Mouse (Mus musculus) kidney, adult 8-10 months (tissue): ENCODE data around the gene Insl5.

ENCODE experiments used
- DNase-seq, 2 experiments: peaks; one replicate each; pipeline ENCODE4 v3.0.0; 2022

Insl5 gene

DNA sequence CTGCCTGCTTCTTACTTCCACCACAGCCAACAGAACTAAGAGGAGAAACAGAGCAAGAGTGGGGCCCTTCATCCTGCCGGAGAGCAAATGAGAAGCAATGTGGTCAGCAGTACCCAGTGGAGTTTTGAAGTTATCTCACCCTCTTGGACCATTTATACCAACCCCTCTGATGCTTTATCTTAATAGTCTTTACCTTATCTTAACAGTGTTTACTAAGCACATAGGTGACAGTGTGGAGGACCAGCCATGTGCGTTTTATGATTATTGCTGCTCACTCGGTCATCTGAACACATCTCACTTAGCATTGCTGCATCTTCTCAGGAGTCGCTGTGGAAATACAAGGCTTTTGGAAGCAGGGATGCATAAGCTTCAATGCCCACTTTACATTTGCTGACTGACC, at the start of gene Insl5:
Gene Insl5 (minus strand): TSS at position 222 of the 400 bp plus-strand sequence.
- DNase-seq, result no peak

DNA sequence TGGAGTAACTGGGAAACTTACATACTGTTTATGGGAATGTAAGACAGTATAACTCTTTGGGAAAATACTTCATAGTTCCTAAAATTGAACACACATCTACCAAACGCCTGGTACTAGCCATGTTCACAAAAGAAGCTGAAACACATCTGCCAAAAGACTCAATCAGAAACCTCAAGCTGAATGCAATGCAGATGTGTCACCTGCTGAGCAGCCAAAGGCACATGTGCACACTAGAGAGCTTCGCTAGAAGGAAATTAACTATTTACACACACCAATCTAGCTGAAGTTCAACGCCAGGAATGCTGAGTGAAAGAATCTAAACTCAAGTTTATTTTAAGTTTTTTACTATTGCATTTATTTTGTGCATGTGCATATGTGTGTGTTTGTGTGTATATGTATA, 44.0 kb upstream of the Insl5 start:
- no peak for DNase-seq

DNA sequence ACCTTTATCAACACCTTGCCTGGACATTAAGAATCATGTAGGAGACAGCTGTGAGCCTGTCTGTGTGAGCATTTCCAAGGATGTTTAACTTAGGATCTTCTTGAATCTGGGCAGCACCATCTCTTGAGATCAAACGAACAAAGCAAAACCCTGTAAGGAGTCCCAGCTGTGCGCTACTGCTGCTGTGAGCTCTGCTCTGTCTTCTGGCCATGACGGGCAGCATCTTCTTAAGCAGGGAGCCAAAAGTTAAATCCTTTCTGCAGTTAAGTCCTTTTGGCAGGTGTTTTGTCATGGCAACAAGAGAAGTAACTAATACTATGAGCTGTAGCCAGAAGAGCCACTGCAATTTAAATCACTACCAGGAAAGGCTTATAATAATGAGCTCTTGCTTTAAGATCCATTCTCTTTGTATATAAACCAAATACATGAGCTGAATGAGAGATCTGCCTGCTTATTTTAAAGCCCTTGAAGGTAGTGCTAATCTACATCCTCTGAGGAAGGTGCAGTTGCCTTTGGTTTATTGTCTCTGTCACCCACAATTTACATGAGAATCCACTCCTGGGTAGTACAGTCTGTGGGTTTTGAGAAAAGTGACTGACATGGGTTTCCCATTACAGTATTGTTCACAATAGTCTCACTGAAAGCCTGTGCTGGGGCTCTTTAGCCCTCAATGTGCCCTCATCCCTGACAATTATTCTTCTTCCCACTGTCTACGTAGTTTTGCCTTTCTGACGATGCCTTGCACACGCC, 41.4 kb upstream of the Insl5 start:
- DNase-seq, result no peak

DNA sequence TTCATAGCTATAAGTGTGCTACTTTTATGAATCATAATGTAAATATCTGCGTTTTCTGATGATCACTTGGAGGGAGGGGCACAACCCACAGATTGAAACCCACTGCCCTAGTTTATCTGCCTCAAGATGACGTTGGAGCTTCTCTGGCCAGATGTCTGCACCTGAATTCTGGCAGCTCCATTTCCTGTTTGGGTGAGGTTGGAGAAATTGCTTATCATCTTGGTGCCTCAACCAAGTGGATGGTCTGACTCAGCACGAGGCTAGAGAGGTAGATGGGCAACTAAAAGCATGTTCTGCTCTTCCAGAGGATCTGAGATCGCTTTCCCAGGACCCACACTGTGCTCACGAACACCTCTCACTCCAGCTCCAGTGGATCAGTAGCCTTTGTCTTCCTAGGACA, 38.3 kb upstream of the Insl5 start:
- DNase-seq, result no peak

DNA sequence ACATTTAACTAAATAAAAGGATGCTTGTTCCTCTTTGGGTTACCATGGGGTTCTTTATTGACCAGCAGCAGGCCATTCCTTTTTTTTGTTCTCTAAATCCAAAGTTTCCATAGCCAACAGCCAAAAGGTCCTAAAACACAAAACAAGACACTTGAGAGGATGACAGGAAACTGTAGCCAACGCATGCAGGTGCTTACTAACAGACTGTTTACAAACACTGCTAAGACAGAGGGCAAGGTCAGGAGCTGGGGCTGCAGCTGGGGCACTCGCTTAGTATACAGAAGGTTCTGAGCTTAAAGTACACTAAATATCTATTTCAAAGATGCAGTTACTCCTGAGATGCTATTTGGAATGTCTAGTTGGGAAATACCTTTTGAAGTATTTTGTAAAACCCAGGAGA, 37.8 kb upstream of the Insl5 start:
- DNase-seq, result no peak

DNA sequence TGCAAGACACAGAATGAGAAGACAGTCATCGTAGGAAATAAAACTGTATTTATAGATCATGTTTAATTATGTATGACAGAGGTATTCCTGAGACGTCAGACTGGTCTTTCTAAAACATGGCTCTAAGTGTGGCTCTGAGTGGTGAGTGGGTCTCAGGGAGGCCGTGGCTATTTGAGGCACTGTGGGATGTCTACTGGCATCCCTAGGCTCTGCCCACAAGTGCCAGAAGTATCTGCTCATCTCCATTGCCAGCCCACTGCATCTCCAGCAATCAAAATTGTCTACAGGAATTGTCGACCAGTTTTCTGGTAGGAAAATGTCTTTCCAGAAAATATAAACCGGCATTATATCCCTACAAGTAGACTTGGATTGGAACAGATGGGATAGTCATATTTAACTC, 30.3 kb upstream of the Insl5 start:
- no peak for DNase-seq

DNA sequence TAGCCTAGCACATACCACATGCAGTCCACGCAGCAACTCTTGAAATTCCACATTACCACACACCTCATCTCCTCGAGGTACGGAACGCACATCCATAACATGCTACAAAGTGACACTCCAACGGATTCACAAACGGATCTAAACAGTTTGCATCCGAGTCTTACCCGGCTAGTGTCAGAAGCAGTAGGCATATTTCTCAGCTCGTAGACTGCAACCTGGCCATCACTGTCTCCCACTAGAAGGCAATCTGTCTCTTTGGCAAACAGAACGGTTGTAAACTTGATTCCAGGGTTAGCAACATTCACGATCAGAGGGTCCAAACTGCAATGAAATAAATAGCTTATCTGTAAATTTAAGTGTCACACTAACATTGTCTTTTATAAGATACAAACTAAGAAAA, 21.4 kb upstream of the Insl5 start:
- DNase-seq, result no peak

DNA sequence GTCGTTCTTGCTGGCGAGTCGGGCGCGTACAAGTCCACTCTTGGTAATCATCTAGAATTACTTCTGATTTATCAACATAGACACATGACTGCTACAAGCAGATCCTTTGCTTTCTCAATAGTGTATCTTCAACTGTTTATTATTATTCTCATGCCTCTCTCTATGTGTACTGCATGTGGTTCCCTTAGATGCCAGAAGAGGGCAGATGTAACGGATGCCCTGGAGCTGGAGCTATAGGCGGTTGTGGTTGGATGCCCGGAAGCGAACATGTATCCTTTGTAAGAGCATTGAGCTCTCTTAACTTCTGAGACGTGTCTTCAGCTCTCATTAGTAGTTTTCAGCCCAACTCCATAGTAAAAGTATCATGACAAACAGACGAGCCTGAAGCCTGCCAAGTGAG, 16.4 kb upstream of the Insl5 start:
- no peak for DNase-seq

DNA sequence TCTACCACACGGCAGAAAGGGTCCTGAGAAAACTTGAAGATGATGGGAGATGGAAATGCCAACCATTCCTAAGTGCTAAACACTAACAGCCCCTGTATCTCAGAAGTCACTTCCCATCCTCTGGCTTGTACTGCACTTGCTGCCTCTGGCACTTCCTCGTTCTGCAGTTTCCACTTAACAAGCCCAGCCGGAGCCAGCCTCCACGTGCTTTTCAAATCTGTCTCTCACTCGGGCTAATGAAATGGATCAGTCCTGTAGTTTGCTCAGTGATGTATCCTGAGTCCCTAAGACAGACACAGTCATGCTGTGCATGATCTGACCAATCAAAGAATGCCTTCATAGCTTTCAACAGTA, 13.2 kb upstream of the Insl5 start:
- DNase-seq, result no peak

DNA sequence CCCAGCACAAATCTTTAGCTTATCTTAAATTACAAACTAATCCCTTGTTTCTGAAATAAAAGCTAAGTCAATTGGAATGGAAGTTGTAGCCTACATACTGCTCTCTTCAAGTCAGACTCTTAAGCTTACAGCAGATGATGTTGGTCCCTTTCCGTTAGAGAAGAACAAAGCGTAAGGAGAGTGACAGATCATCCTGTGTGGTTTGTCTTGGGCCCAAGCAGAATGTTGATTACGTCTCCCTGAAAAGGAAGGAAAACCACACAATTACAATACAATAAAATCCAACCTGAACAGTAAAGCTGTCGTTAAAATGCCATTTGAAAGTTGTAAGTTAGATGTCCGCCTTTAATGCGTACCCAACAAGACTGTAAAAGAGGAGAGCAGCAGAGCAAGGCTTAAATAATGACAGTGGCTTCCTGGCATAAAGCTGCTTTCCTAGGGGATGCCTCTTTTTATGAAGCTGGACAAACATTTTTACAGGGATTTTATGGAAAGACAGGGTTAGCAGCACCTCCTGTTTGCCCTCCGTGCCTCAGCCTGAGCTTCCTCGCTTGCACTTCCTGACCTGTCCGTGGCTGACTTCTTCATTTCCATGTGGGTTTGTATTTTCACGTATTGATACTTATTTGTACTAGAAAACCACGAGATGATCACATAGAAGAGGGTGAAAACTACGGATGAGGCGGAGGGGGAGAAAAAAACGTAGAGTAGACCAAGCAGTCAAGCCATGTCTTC, 12.6 kb upstream of the Insl5 start:
- DNase-seq, result no peak

DNA sequence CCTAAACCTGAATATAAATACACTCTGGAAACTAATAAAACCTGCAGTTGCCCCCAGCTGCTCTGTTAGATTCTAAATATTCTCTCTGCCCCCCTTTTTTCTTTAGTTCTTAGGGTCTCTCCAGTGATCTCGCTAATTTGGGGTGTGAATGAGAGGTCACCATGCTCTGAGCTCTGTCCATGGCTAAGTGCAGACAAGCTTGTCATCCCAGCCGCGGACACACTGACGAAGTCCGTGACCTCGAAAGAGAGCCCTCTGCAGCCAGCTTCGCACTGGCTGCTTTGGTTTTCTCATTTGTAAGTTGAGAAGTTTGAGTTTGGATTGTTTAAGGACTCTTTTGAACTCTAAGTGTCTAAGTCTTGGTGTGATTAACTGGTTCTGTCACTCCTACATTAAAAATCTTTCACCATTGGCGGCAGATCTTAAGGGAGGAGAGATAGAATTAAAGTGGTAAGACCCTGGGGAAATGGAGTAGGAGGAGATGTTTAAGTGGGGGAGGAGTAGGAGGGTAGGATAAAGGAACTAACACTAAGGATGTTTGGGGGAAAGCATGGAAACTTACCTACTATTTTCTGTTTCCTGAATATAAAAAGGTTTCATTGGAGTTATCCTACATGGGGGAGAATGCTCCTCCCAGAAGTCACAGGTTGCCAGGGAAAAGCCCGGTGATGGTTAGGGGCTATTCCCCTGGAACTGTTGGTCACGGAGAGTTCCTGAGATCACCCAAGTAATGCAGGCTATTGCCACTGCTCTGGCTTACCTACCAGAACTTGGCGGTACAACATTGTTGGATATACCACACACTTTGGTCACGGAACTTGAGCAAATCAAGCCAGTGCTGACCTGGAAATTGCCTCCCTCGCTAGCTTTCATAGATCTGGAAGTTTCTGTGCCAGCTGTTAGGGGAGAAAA, 1.8 kb upstream of the Insl5 start:
- no peak for DNase-seq

DNA sequence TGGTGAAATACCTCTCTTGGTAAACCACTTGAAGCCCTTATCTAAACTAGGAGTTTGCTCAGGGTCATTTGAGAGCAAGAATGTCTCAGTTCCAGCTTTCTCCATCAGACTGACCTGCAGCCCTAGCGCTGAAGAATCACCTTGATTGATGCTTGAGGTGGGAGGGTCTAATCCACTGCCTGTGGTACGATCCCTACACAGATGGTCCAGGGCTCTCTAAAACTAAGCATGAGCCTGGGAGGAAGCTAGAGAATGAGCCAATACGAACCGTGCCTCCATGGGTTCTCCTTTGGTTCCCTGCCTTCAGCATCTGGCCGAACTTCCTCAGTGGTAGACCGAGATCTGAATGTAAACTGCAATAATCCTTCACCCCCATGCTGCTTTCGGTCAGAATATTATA, 1.1 kb upstream of the Insl5 start:
- no peak for DNase-seq

DNA sequence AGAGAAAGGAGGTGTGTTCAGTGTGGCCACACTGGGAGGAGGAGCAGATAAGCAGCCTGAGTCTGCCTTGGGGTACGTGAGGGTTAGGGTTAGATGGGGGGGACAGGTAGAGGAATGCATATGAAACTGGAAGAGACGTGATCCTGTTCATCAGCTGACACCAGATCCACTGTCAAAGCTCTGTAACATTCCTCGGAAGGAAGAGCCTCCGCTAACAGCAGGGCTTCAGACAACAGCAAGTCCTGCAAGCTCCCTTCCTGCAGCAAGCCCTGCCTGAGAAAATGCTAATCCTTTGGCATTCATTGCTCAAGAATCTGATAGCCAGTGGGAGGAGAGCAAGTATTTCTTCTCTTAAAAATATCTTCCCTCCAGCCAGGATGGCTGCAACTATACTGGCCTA, 13.2 kb downstream of the Insl5 start:
- no peak for DNase-seq

DNA sequence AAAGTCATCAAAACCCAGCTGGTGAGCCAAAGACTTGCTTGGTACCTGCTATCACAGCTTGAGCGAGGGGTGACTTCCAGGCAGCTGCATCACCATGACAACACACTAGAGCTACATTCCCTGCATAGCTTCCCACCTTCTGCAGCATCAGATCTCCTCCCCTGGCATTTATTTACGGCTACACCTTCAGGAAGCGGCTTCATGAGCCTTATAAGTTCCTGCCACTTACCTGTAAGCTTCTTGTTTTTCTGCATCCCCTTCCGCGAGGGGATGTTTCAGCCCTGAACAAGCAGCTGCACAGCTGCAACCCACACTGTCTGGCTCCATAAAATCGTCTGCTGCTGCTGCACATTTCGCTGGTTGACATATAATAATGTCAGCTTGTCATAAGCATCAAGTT, 14.8 kb downstream of the Insl5 start:
- no peak for DNase-seq

DNA sequence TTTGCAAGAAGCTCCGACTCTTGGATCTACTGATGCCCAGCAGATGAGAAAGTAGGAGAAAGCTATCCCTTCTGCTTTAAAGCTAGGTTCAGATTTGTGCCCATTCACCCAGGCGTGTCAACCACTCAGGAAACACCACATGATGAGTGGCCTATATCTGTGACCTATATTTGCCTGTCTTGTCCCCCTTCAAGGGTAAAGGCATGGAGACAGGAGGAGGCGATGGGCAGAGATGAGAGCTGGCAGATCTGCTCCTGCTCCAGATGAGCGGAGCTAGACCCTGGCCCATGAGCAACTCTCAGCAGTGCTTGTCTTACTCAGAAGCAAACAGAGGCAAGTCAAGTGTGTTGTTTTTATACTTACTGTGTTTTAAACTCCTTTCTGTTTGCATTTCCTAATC, 15.9 kb downstream of the Insl5 start:
- DNase-seq, result no peak

DNA sequence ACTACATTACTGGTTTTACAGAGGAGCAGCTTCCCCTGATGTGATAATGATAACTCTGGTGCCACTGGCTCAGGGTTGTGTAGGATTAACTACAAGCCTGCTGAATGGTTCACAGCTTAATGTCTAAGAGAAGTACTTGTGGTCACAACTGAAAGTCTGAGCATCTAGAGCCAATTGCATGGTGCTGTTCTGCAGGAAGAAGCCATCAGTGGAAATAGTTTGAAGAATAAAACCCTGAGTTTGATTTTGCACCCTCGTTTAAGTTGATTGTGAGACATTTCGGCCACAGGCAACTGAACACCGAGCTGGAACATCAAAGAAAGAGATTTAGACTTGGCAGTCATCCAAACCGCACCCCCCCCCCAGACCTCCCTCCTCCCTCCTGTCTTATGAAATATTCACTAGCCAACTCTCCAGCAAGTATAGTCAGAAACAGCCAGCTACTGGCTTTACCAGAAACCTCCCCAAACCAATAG, 19.7 kb downstream of the Insl5 start:
- DNase-seq, result no peak

DNA sequence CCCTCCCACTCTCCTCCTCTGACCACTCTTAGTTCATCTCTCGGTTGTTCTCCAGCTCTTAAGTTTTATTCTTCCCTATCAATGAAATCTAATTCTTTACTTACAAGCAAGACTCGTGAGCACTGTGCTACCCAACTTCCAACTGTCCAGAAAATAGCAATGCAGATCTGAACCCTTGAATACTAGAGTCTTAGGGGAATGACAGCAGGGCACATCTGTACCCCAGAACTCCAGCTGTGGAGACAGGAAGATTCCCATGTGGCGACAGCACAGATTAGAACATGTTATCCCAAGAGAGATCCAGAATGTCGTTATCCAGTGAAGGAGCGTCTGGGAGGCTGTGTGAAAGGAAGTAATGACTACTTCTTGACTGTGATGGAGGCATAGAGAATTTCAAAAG, 20.4 kb downstream of the Insl5 start:
- no peak for DNase-seq

DNA sequence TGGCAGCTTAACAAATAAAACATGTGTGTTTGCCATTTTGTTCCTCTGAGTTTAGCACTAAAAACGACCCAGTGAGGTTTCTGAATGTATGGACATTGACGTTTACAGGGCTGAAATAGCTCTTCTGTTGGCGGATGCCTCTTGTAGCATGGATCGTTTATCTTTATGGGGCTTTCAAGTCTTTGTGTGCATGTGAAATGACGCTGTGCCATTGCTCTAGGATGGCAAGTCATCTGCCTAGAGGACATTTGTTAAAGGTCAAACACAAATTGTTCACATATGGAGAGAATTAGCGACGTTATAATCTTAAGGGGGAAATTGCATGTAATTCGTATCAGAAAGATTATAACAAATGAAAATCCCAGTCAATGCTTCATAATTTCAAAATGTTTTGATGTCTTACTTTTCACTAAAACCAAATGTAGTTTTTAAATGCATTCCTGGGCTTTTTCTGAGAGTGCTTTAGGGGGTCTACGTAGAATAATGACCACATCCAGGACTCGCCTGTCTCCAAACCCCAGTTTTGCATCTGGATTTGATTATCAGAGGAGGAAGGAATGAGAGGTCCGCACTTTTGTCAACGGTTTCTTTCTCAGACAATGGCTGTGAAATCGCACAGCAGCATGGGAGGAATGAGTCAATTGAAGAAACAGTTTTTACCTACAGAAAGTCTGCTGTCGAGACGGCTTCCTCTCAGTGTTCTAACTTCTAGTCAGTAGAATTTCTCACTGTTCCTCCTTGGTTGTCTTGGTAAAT, 21.3 kb downstream of the Insl5 start:
- DNase-seq, result no peak

DNA sequence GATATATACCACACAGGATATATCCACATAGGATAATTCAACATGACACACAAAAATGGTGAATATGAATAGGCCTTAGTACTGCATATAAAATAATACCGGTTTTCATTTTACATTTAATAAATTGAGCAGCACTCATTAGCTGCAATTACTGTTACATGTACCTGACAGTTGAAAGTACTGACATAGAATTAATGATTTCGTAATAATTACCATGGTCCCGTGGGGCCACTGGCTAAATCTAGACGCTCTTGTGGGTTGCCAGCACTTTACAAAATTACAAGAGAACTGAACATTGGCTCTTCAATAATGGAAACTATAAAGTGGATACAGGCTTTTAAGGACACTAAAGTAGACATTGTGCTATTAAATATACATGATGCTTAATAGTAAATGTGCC, 22.0 kb downstream of the Insl5 start:
- no peak for DNase-seq

DNA sequence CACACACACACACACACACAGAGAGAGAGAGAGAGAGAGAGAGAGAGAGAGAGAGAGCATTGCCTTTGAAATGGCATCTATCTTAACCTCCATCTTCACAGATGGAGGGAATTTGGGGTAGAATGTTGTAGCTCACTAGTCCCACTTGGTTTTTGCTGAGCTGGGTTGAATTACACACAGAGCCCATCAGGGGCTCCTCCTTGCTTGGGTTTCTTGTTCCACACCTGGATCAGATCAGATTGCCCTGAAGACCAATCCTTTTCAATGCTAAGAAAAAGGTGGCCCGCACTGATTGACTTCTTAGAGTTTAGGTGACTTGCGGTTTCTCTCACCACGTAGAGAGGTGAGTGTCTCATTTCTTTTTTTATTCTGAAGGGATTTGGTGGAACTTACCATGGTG, 35.0 kb downstream of the Insl5 start:
- no peak for DNase-seq

DNA sequence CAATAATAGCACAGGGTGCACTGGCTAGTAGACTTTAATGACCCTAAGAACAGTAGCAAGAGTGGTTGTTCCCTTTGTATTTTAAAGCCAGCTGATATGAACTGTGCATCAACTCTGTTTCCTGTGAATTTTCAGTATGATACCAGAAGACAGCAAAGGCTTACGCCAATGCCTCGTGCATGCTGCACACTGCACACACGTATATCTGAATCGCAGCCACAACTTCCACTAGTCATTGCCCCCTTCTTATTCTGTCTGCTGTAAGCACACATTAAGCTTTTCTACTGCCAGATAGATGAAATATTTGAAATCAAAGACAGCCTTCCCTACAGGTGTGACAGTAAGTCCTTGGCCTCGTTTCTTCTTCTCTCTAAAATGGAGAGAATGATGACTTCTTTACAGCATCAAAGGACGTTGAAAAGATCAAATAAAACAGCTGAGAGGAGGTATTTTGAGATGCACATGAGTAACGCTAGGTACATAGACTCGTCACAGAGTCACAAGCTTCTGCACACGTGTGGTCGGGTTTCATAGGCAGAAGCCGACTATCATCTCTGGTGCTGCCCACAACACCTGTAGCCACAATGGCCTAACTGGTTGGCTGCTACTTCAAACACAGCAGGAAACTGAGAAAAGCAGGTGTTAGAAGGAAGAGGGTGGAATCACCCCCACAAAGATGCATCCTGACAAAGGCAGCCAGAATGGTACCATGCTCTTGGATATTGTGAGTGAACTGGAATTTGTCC, 35.9 kb downstream of the Insl5 start:
- no peak for DNase-seq

DNA sequence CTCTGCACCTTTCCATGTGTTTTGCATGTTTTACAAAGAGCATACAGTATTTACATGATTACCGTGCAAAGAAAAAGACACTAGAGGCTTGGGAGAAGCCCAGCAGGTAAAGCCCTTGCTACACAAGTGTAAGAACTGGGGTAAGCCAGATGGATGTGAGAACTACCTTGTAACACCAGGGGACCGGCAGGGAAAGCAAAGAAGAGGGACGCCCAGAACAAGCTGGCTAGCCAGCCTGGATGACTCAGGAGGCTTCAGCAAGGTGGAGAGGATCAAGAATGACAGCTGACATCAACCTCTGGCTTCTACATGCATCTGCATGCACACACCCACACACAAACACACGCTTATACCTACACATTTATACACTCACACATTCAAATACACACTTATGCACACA, 36.6 kb downstream of the Insl5 start:
- no peak for DNase-seq
